Mouse (Mus musculus) G1E (cell line): ENCODE results near the gene Sirt3. TPM values are rescaled to one million over a fixed set of nuclear protein-coding genes. Genes with fewer than 3 reads are reported as not detected.

ENCODE experiments used
- ATAC-seq: 2 replicates; pipeline ENCODE4 v1.8.0; 2016; ENCODE audit warnings: mild to moderate bottlenecking; ENCODE audit not compliant: insufficient number of reproducible peaks, poor library complexity, low FRiP score, severe bottlenecking; ENCODE audit errors: extremely low read depth
- DNase-seq: peaks from one replicate; pipeline ENCODE4 v3.0.0; 2012; ENCODE audit warnings: low spot score
- H3K27me3 ChIP-seq: 2 replicates; pipeline ENCODE4 v1.6.1; 2012; ENCODE audit warnings: mild to moderate bottlenecking, low read length, inconsistent platforms; ENCODE audit not compliant: insufficient read depth
- H3K36me3 ChIP-seq: replicated peaks from 2 replicates; pipeline ENCODE3; 2012; ENCODE audit warnings: mild to moderate bottlenecking, inconsistent platforms
- H3K4me1 ChIP-seq: 2 replicates; pipeline ENCODE4 v1.6.1; 2012; ENCODE audit warnings: low read depth, low read length, inconsistent platforms, mixed read lengths; ENCODE audit not compliant: insufficient read depth
- H3K4me3 ChIP-seq: 2 replicates; pipeline ENCODE4 v1.5.1; 2012; ENCODE audit warnings: low read depth, mild to moderate bottlenecking, inconsistent platforms, low read length, moderate library complexity, mixed read lengths
- H3K9me3 ChIP-seq: replicated peaks from 2 replicates; pipeline ENCODE4 v1.6.1; 2012; ENCODE audit warnings: inconsistent platforms
- CTCF ChIP-seq: IDR thresholded peaks from 2 replicates; pipeline ENCODE4 v1.5.1; 2012; ENCODE audit warnings: low read depth, low read length, inconsistent platforms, mixed read lengths
- GATA1 ChIP-seq: IDR thresholded peaks from 2 replicates; pipeline ENCODE4 v1.6.1; 2012; ENCODE audit warnings: borderline replicate concordance, low read length, inconsistent platforms, mixed read lengths
- GATA2 ChIP-seq: IDR thresholded peaks from 2 replicates; pipeline ENCODE4 v1.6.1; 2012; ENCODE audit warnings: low read depth, low read length, inconsistent platforms, borderline replicate concordance
- POLR2AphosphoS5 ChIP-seq: IDR thresholded peaks from 2 replicates; pipeline ENCODE4 v1.6.1; 2012; ENCODE audit warnings: low read depth, low read length, inconsistent platforms; ENCODE audit not compliant: insufficient replicate concordance
- TAL1 ChIP-seq: conservative IDR thresholded peaks from 2 replicates; pipeline ENCODE4 v1.6.1; 2012; ENCODE audit warnings: low read depth, low read length, inconsistent platforms, mixed read lengths
- polyA plus RNA-seq: library from polyadenylated mRNA; stranded (reverse); fragments of >175 nt; gene quantifications from 2 replicates; pipeline ENCODE4 v1.2.3, GENCODE M21; 2012
- total RNA-seq, 2 experiments: library from RNA; stranded (forward) in 1 of 2; stranded (reverse) in 1 of 2; fragments of 200-1000 nt in 1 of 2; fragments of >200 nt in 1 of 2; fragmentation: Nextera tagmentation in 1 of 2; gene quantifications; 2 replicates each; pipeline ENCODE4 v1.2.3; 2014 to 2017

The Sirt3 gene
- total and polyA plus RNA-seq, 3 experiments, result 10.5 to 27.6 (median 11.0) TPM

- ATAC-seq (no peak), DNase-seq (no peak)
- Histone ChIP-seq H3K36me3 (no peaks in the 10 kb centered on the region), H3K4me3 (no peak overlapping the region), H3K9me3 (no peaks in the 10 kb centered on the region), H3K4me1 (no peaks in the 10 kb centered on the region; the same call in 1 of the 2 replicates), H3K27me3 (peaks cover 49% of the 10 kb centered on the region)
- TF ChIP-seq GATA1, result no peak
- no peak for TF ChIP-seq CTCF
- TF ChIP-seq POLR2AphosphoS5, result no peak
These were observed 45.6 kb downstream of the Sirt3 start for GRCm38 (mm10) chr7:140836243-140837115.

- DNase-seq (no peak), ATAC-seq (no peak)
- TF ChIP-seq TAL1 (no peak), POLR2AphosphoS5 (no peak), GATA2 (no peak), GATA1 (no peak), CTCF (no peak)
- Histone ChIP-seq H3K4me1 (no peaks in the 10 kb centered on the region; the same call in 1 of the 2 replicates), H3K36me3 (no peaks in the 10 kb centered on the region), H3K9me3 (no peaks in the 10 kb centered on the region), H3K27me3 (peaks cover 46% of the 10 kb centered on the region), H3K4me3 (no peak overlapping the region)
These were observed 46.4 kb downstream of the Sirt3 start for GRCm38 (mm10) chr7:140835758-140836087.

DNA sequence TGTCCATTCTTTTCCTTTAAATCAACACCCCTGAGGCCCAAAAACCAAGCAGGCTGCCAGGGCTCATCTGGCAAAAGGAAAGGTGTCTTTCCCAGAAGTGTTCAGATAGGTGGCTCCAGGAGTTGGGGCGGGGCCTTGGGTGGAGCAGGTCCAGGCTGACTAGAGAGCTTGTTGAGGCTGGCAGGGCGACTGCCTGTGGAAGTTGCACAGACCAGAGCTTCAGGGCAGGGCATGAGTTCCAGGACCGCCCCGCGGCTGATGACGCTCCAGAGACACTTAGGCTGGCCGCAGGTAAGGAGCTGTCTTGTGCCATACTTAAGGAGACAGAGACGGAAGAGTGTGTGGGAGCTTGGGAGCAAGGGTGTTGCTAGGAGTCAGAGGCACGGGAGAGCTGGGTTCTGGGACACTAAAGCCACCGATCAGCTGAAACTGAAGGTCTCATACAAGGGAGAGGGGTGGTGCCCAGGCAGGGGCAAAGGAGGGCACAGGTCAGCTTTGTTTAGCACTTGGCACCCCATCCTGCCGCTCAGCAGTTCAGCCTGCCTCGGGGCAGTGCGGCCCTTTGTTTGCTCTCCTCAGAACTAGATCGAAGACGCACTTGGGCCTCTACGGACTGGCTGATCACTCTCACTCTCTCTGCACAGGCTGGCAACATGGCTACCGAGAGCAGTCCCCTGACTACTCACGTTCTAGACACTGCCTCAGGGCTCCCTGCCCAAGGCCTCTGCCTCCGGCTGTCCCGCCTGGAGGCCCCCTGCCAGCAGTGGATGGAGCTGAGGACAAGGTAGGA lies 46.9 kb downstream of the Sirt3 start, which contains the start of gene Urah:
Gene Urah, plus strand, starts transcription at position 51 of the 790 bp plus-strand sequence.
- Histone ChIP-seq H3K36me3 (no peaks in the 10 kb centered on the region), H3K4me1 (no peaks in the 10 kb centered on the region; the same call in 1 of the 2 replicates), H3K27me3 (peaks cover 45% of the 10 kb centered on the region), H3K9me3 (no peaks in the 10 kb centered on the region), H3K4me3 (no peak within 1 kb of the TSS)
- DNase-seq (no peak), ATAC-seq (no peak)
- TF ChIP-seq POLR2AphosphoS5, result no peak
- TF ChIP-seq GATA2, result no peak
- no peak for TF ChIP-seq CTCF
- TF ChIP-seq TAL1, result no peak
- no peak for TF ChIP-seq GATA1

- TF ChIP-seq CTCF (no peak), TAL1 (no peak), GATA1 (no peak), POLR2AphosphoS5 (no peak), GATA2 (no peak)
- H3K36me3 ChIP-seq, result no peaks in the 10 kb centered on the region
- H3K4me3 ChIP-seq, result no peak overlapping the region
- H3K4me1 ChIP-seq, result no peaks in the 10 kb centered on the region; the same call in 1 of the 2 replicates
- DNase-seq, result no peak
- H3K9me3 ChIP-seq, result no peaks in the 10 kb centered on the region
- ATAC-seq, result no peak
- H3K27me3 ChIP-seq, result peaks cover 36% of the 10 kb centered on the region
These were observed 48.8 kb downstream of the Sirt3 start for GRCm38 (mm10) chr7:140833341-140833740.

- no peak overlapping the region for H3K4me3 ChIP-seq
- peaks cover 31% of the 10 kb centered on the region for H3K27me3 ChIP-seq
- ATAC-seq, result no peak
- DNase-seq, result no peak
- no peaks in the 10 kb centered on the region for H3K36me3 ChIP-seq
- peaks cover 2% of the 10 kb centered on the region; the same call in 1 of the 2 replicates for H3K4me1 ChIP-seq
- H3K9me3 ChIP-seq, result no peaks in the 10 kb centered on the region
- TF ChIP-seq CTCF, result no peak
These were observed 50.7 kb downstream of the Sirt3 start for GRCm38 (mm10) chr7:140831447-140831846.

- no peak for DNase-seq
- Histone ChIP-seq H3K36me3 (no peaks in the 10 kb centered on the region), H3K4me1 (0 out of 2 replicates have a peak, but pooled peaks cover 2% of the 10 kb centered on the region), H3K27me3 (peaks cover 12% of the 10 kb centered on the region), H3K9me3 (no peaks in the 10 kb centered on the region), H3K4me3 (no peak overlapping the region)
- TF ChIP-seq GATA1 (no peak), POLR2AphosphoS5 (no peak), CTCF (no peak), GATA2 (no peak), TAL1 (no peak)
- no peak for ATAC-seq
These were observed 53.8 kb downstream of the Sirt3 start for GRCm38 (mm10) chr7:140828171-140828881.
